Mouse (Mus musculus): ENCODE measurements around the gene Kcnk13.

Gene Kcnk13

DNA sequence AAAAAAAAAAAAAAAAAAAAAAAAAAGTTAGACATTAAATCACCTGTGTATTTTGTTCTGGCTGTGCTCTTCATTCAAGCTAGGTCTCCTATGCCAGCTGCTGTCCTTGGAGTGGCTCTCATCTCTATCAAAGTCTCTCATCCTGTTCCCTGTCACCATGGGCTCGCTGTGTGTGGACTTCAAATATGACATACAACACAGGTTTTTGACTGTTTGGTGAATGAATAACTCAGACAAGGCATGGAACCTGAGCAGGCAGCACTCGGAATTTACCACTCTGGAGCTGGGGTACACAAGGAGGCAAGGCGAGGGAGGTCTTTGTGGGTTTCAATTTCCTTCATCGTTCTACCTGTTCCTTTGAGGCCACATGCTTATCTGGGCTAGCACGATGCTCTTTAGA is 50.8 kb downstream of the Kcnk13 start:
- DNase-seq (ENCODE audit: low read depth, low spot score) = no peak

DNA sequence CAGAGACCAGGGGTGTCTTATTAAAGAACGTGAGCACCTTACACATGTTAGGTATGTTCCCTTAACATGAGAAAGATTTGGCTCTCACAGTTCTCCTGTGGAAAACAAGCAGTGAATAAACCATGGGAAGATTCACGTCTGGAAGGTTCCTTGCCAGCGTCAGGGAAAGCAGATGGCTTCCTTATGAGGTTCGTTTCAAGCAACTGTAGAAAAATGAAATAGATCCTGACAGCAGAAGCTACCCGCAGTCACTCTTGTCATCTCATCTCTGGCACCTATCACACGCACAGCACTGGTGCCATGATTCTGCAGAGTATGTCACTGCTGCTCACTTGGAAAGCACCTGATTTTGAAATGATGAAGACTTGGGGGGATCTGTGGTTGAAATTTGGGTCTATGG is 53.4 kb downstream of the Kcnk13 start:
- DNase-seq (ENCODE audit: low read depth, low spot score) = no peak

DNA sequence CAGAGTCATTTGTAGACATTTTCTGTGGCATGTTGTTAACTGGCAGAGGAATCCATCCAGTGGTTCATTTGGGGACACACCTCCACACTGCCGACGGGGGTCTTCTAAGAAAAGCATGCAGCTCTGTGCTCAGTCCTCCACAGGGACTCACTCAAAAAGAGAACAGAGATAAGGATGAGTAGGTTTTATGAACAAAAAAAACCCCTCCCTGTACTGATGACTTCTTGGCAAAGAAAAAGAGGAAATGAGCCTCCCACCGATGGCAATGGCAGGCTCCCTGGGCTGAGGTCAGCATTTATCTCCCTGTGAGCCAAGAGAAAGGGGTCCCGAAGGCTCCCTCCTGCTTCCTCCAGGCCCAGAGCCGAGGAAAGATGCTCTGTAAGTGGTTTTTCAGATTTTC is 58.2 kb downstream of the Kcnk13 start:
- DNase-seq (ENCODE audit: low read depth, low spot score) = no peak

DNA sequence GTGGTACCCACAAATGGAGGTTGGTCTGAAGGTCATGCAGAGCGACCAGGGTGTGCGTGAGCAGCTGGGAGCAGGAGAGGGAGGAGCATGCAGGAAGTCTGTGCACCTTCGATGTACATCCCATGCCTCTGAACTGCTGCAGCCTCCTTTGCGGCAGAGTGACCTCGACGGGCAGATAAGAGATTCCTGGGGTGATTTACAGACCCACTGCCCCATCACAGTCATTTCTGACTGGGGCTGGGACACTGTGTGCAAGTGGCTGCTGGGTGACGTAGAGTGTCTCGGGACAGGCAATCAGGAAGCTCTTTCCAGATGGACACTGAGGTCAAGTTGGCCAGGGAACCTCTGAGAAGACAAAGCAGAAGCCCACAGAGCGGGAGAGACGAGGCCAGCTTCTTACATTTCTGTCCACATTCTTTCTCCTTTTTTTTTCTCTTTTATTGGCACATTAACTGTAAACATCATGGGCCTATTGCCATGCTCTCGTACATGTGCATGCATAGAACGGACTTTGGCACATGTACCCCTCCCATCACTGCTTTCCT is 59.6 kb downstream of the Kcnk13 start:
- no peak for DNase-seq (ENCODE audit: low read depth, low spot score)

DNA sequence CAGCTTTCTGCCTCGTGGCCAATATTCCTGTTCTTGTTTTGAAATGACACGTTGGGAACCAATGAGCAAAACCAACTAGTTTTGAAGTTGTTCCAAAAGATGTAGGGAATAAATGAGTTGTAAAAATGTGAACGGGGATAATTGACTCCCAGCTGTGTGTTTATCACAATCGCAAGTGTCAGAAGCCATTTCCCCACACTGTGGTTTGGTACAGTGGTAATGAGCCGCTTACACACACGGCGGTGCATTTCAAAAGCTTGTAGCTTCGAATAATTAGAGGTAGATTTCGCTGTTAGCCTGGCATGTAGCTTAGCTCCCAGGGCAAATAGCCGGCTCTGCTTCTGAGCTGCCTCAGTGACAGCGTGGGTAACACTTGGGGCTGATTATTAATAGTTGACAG is 61.4 kb downstream of the Kcnk13 start:
- no peak for DNase-seq (ENCODE audit: low read depth, low spot score)

DNA sequence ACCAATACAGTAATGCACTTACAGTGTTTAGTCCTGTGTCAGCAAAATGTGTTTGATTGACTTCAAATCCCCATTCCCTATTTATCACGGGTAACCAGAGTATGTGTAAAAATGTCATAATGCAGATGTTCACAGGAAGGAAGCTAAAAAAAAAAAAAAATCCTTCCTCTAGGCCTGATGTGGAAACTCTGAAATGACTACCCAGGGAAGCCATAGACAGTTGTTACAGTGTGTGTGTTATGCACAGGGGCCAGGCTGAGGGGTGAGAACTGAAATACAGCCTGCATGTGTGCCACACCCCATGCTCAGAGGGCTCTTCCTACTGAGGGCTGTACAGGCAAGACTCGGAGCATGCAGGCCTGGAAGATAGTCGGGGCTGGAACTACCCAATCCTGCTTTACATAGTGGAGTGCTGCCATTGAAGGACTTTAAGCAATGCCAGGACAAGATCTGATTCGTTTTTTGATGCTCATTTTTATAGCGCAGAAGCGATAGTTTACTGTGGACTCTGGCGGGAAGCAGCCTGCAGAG is 62.5 kb downstream of the Kcnk13 start:
- no peak for DNase-seq (ENCODE audit: low read depth, low spot score)

DNA sequence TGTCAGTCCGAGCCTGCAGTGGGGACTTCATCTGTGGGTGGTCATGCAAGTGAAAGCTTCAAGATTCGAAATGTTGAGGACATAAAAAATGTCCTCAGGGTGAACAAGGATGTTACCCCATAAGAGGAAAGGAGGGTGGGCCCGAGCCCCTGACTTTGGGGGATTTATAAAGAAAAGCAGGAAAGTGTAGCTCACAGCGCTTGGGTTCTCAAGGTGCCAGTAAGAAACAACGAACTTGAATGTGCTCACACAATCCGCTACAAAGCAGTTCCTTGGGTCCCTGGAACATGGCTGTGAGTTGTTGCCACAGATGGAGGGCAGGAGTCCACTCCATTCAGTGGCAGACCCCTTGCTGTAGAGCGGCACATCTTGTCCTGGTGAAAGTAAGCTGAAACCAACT is 63.0 kb downstream of the Kcnk13 start:
- no peak for DNase-seq (ENCODE audit: low read depth, low spot score)

DNA sequence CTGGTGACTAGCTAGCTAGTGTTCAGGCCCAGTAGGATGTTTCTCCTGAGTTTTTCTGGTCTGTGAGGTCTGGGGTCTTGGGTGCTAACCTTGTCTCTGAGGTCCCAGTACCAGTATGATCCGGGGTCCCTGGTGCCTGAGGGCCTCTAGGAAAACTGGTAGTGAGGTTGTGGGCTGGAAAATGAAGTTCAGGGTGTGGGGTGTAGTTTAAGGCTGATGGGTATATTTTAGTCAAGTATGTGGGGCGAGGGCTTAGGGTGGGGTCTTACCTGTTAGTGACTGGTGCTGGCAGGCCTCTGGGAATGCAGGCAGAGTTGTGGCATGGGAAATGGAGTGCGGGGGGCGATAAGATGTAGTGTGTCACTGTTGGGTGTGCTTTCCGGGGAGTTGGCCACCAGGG is 67.4 kb downstream of the Kcnk13 start:
- no peak for DNase-seq (ENCODE audit: low read depth, low spot score)

DNA sequence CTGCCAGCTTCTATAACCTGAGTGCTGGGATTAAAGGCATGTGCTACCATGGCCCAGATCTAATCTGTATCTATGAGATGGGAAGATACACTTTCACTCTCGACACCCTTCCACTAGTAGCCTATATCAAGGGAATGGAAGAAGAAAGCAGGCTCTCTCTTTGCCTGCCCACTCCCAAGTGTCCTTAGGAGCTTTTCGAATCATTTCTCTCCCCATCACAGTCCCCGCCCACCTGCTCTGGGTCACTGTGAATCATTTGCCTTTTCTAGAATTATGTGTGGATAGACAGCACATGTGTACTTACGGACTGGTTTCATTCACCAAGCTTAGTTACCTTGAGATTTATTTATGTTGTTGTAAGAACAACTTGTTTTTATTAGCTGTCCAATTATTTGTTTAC is 68.2 kb downstream of the Kcnk13 start:
- no peak for DNase-seq (ENCODE audit: low read depth, low spot score)

DNA sequence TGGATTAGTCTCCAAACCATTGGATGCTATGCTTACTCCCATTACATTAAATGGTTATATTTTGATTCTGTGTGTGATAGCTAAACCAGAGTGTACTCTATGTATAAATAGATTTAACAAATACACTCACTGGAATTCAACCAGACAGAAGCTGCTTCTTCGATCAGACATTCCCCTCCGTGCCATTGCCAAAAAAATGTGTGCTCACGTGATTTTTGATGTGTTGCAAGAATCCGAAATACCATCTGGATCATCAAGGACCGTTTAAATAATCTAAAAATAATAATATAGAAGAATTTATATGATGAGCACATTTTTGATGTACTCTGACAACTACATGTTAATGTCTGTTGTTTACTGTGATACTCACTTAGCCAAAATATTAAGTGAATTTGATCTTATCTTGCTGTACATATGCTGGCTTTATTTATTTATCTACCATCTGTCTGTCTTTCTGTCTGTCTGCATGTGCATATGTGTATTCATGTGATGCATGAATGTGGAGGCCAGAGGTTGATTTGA is 74.5 kb downstream of the Kcnk13 start:
- DNase-seq (ENCODE audit: low read depth, low spot score) = no peak

DNA sequence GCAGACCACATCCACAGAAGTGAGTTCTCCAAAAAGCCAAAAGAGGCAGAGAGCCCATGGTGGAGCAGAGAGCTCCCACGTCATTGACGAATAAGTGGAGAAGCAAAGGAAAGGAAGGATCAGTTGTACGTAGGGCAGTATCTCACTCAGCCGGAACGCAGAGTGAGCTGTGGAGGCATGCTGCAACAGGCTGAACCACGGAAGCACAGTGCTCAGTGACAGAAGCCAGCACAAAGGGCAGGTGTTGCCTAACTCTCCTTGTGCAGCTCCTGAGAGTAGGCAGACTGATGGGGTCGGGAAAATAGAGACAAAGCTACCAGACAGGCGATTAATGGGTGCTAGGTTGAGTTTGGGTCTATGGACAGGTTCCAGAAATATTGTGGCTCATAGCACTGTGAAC is 77.8 kb downstream of the Kcnk13 start:
- DNase-seq (ENCODE audit: low read depth, low spot score) = no peak

DNA sequence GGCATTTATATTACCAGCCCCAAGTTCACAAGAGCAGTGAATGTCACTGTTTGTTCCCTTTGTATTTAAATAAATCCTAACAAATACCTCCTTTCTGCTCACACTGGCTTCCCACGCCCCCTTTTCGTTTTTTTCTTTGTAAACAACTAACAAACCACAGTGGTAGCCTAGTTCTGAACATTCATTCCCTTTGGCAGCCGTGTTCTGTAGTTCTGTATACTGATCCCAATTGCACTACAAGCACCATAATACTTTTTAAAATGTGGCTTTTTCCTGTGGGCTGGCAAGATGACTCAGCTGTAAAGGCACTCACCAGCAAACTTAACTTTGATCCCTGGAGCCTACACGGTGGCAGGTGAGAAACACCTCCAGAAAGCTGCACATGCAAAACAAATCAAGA is 80.4 kb downstream of the Kcnk13 start:
- no peak for DNase-seq (ENCODE audit: low read depth, low spot score)

DNA sequence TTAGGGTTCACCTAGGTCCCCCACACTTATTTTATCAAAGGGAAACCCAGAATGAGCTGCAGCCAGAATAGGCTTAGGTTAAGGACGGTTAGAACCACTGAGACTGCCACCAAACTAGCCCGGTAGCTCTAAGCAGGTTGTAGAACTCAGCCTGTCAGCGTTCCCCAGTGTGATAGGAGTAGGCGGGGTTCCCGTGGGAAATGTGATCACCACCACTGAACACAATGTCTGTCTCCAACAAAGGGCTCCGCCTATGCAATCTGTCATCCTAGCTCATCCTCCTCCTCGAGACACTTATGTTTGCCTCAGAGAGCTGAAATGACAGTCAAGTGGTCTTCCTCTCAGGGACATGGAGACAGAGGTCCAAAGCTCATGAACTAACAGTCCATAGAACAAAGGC is 86.3 kb downstream of the Kcnk13 start:
- DNase-seq (ENCODE audit: low read depth, low spot score) = no peak

DNA sequence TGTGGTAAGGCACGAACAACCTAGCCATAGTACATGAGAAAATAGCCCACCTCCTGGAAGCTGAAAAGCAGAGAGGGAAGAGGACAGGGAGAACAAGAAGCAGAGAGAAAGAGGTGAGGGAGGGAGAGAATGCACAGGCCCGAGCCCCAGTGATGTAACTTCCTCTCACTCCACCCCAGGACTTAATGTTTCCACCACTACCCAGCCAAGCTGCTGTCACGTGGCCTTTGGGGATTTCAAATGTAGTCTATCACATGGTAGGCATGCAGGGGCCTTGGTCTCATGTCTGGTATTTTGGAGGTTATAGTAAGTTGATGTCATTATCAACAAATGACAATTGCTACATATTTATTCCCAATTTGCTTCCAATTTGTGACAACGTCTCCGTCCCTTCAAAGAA is 89.3 kb downstream of the Kcnk13 start:
- DNase-seq (ENCODE audit: low read depth, low spot score) = no peak

DNA sequence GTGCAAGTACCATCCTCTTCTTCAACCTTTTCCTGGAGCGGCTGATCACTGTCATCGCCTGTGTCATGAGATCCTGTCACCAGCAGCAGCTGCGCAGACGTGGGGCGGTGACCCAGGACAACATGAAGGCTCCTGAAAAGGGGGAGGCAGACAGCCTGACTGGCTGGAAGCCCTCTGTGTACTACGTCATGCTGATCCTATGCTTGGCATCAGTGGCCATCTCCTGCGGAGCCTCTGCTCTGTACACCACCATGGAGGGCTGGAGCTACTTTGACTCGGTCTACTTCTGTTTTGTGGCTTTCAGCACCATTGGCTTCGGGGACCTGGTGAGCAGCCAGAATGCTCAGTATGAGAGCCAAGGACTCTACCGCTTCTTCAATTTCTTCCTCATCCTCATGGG is 96.8 kb downstream of the Kcnk13 start:
- DNase-seq (ENCODE audit: low read depth, low spot score) = no peak

DNA sequence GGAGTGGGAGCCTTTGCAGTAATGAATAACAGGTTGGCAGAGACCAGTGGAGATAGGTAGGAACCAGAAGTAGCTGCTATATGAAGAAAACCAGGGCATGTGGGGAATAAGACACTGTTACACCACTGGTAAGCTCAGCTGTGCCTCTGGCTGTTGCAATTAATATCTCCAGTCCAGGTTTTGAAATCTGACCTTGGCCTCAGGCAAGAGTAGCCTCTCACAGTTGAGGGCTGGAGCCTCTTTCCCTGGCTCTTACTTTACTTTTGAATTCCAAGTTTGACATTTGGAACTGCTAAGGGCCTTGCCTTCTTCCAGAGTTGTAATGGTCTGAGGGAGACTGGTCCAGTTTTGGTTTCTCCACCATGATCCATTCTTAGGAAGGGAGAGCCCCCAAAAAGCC is 97.5 kb downstream of the Kcnk13 start:
- no peak for DNase-seq (ENCODE audit: low read depth, low spot score)

DNA sequence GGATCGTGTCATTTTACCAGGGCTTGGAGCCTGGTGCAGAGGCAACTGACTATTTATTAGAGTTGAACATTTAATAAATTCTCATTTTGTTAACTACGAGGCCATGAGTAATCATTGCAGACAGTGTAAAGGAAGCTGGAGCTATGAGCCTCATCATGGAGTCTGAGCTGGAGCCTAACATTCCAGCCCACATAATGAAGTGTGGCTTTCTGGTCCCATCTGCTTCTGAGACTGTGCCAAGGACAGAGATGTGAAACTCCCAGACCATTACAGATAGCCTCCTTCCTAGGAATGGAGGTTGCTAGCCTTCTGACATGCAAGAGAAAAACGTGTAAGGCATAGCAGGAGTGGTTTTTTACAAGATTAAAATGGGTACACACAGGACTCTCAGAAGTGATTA is 98.3 kb downstream of the Kcnk13 start:
- DNase-seq (ENCODE audit: low read depth, low spot score) = no peak

DNA sequence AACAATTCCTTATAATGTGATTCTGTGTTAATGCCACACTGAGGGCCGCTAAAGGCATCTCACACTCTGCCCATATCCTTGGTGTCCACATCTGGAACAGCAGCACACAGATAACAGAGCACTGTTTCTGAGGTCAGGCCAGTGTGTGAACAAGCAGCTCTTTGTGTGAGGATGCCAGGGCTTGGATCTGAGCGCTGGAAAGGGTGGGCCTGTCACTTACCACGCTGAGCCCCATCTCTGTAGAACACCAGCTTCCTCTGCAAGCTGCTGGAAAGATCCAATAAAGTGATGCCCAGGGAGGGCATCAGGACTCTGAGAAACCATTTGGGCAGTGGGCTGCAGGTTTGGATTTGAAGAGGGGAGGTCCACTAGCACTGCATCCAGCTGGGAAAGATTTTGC is 100.8 kb downstream of the Kcnk13 start:
- DNase-seq (ENCODE audit: low read depth, low spot score) = no peak

DNA sequence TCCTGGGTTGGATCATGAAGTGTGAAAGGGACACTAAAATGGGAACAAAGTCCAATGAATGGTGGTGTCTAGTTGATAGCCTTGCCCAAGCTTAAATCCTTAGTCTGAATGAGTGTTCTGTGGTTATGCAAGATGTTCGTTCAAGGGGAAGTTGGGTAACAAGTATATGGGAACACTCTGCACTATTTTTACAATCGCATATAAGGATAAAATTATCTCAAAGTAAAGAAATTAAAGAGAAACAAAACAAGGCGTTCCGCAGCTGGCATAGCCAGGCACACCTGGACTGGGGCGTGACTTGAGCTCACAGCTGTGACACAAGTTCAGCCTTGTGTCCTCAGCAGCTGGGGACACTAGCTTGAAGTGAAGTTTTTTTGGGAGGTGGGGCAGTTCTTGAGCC is 103.2 kb downstream of the Kcnk13 start:
- no peak for DNase-seq (ENCODE audit: low read depth, low spot score)

DNA sequence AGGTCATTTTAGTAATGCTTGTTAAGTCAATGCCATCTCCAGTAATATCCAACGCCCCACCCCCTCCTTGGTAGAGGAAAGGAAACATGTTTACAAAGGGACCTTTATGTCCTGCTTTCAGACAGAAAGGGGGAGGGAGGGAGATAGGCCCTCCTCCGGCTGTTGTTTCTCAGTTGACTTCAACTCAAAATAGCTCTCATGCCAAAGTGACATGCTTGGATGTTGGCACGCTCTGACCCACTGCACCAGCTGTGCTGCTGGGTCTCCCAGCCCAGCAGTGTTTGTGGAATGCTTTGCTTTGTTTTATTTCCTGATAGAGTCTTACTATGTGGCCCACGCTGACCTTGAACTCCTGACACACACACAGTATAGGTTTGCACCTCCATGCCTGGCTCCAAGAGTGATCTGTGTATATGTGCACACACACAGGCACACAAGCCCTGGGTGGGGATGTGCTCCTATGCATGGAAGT is 108.9 kb downstream of the Kcnk13 start:
- no peak for DNase-seq (ENCODE audit: low read depth, low spot score)

DNA sequence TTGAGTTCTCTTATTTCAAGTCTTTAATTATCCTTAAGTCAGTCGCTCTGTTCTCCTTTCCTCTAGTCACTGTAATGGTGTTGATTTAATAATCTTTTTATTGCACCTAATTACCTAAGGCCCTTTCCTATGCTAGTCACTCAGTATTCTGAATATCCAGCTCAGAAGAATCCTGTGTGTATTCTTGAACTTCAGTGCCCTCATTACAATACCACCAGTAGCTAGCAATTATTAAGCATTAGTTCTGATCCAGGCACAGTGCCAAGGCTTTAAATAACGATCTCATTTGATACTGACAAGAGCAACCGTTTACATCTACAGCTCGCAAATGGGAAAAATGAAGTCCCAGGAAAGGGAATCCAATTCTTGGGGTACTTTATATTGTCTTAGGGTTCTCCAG is 111.4 kb downstream of the Kcnk13 start:
- DNase-seq (ENCODE audit: low read depth, low spot score) = peak; percentile 9

DNA sequence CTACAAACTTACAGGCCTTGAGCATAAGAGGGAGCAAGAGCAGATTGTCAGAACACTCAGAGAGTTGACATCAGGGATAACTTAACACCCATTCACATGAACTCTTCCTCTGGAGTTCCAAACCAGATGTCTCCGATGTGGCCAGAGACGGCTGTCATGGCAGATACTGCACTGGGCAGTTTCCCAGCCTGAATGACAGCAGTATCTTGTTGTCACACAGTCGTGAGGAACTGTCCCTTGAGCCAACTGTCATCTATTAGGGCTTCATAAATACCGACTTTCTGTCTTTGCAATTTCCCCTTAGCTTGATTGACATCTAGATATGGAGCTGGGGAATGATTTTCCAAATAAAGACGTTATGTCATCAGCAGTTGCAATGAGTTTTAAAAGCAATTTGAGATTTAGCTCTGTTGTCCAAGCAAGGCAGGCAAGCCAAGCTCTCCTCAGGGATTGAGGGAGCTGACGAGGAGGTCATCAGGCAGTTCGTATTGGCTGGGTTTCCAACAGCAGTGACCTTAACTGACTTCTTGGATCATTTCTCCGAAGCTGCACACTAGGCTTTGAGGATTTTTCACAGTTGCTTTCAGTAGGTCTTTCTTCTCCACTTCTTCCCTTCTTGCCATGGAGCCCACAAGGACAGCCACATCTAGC is 115.5 kb downstream of the Kcnk13 start:
- DNase-seq (ENCODE audit: low read depth, low spot score) = no peak

DNA sequence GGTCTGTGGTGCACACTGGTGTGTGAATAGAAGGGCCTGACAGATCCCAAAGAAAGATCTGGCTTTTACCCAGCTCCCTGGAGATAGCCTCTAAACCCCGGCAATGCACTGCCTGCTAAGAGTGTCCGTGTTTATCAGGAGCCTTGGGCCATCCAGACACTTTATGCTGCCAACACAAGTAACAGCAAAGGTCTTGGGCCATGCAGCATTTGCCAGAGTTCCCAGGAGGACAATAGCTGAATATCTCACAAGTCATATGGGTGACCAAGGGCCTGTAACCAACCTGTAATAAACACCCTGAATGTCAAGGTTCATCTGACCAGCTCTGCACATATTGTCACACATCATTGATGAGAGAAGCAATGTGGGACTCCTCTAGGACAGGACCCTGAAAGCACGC is 123.7 kb downstream of the Kcnk13 start:
- DNase-seq (ENCODE audit: low read depth, low spot score) = no peak

DNA sequence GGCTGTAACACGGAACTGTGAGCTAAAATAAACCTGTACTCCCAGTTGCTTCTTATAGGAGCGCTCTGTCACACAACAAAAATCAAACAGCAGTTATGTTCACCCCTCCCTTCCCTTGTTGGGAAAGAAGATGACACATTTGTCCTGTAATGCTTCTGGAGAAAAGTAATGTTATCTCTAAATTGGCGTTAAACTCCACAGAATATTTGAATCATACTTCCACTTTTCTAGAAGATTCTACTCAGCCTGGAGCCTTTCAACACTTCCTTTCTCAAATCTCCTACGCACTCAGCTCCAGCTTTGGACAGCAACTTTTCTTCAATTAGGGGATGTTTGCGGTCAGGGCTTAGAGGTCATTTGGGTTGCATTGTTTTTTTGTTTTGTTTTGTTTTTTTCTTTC is 125.0 kb downstream of the Kcnk13 start:
- no peak for DNase-seq (ENCODE audit: low read depth, low spot score)
